Mouse (Mus musculus) 3134 (cell line): ENCODE results near the gene Nrip1.
"Not testable (repeated sequence)": the region's sequence is repeated elsewhere in the genome, so short reads cannot be mapped to it uniquely, and the experiment has no call there.

Experiments
- DNase-seq: peaks from one replicate; pipeline ENCODE4 v3.0.0-alpha.2; 2011; ENCODE audit warnings: low spot score; ENCODE audit not compliant: insufficient read length; ENCODE audit errors: extremely low read depth

The Nrip1 gene

GRCm38 (mm10) chr16:76373671-76374091, at the start of gene Nrip1:
TSS of gene Nrip1 (minus strand) at chr16:76373827.
- no peak for DNase-seq

GRCm38 (mm10) chr16:76422531-76422930, 48.9 kb upstream of the Nrip1 start:
- DNase-seq, result no peak

GRCm38 (mm10) chr16:76419849-76420248, 46.2 kb upstream of the Nrip1 start:
- no peak for DNase-seq

- no peak for DNase-seq
Observed at GRCm38 (mm10) chr16:76416477-76416876, 42.9 kb upstream of the Nrip1 start.

GRCm38 (mm10) chr16:76416060-76416438, 42.4 kb upstream of the Nrip1 start:
- DNase-seq, result no peak

- no peak for DNase-seq
Observed at GRCm38 (mm10) chr16:76415407-76416059, 41.9 kb upstream of the Nrip1 start.

- DNase-seq, result no peak
Observed at GRCm38 (mm10) chr16:76414528-76414927, 40.9 kb upstream of the Nrip1 start.

- no peak for DNase-seq
Observed at GRCm38 (mm10) chr16:76413581-76413980, 40.0 kb upstream of the Nrip1 start.

- peak; percentile 80 for DNase-seq
Observed at GRCm38 (mm10) chr16:76409355-76409722, 35.7 kb upstream of the Nrip1 start.

- DNase-seq, result no peak
Observed at GRCm38 (mm10) chr16:76408696-76409354, 35.2 kb upstream of the Nrip1 start.

GRCm38 (mm10) chr16:76408241-76408640, 34.6 kb upstream of the Nrip1 start:
- DNase-seq, result no peak

GRCm38 (mm10) chr16:76407321-76407920, 33.8 kb upstream of the Nrip1 start:
- no peak for DNase-seq

- DNase-seq, result no peak
Observed at GRCm38 (mm10) chr16:76406897-76407296, 33.3 kb upstream of the Nrip1 start.

GRCm38 (mm10) chr16:76406319-76406718, 32.7 kb upstream of the Nrip1 start:
- DNase-seq, result no peak

GRCm38 (mm10) chr16:76403305-76403704, 29.7 kb upstream of the Nrip1 start:
- DNase-seq, result not testable (repeated sequence)

- no peak for DNase-seq
Observed at GRCm38 (mm10) chr16:76396512-76396911, 22.9 kb upstream of the Nrip1 start.

- no peak for DNase-seq
Observed at GRCm38 (mm10) chr16:76393267-76393666, 19.6 kb upstream of the Nrip1 start.

GRCm38 (mm10) chr16:76386496-76386895, 12.9 kb upstream of the Nrip1 start:
- no peak for DNase-seq

- DNase-seq, result no peak
Observed at GRCm38 (mm10) chr16:76386071-76386470, 12.4 kb upstream of the Nrip1 start.

- no peak for DNase-seq
Observed at GRCm38 (mm10) chr16:76377211-76377610, 3.6 kb upstream of the Nrip1 start.

GRCm38 (mm10) chr16:76376661-76377060, 3.0 kb upstream of the Nrip1 start:
- no peak for DNase-seq

- peak; percentile 94 for DNase-seq
Observed at GRCm38 (mm10) chr16:76372941-76373561, 576 bp downstream of the Nrip1 start.
